Mouse (Mus musculus) forebrain, postnatal 0 days (tissue): ENCODE measurements around the gene Aanat. TPM values are rescaled to one million over a fixed set of nuclear protein-coding genes. Genes with fewer than 3 reads are reported as not detected.

Experiments
- ATAC-seq: fragments of 200-750 bp; cut with Nextera tagmentation; 2 replicates; pipeline ENCODE4 v1.8.0; 2017; ENCODE audit warnings: mild to moderate bottlenecking, moderate library complexity
- DNase-seq: peaks from one replicate; pipeline ENCODE4 v3.0.0-alpha.2; 2015
- H3K27ac ChIP-seq: fragments of 300-500 bp; sonication (generic); 2 replicates; pipeline ENCODE4 v1.5.1; 2014; ENCODE audit warnings: low read depth, mild to moderate bottlenecking, antibody characterized with exemption, low read length, moderate library complexity, mixed read lengths
- H3K27me3 ChIP-seq: fragments of 300-500 bp; sonication (generic); 2 replicates; pipeline ENCODE4 v1.6.1; 2014; ENCODE audit warnings: mild to moderate bottlenecking, low read length, mixed read lengths; ENCODE audit not compliant: insufficient read depth
- H3K36me3 ChIP-seq: fragments of 300-500 bp; sonication (generic); 2 replicates; pipeline ENCODE4 v1.6.1; 2014; ENCODE audit warnings: mild to moderate bottlenecking, moderate library complexity; ENCODE audit not compliant: insufficient read depth
- H3K4me1 ChIP-seq: fragments of 300-500 bp; sonication (generic); 2 replicates; pipeline ENCODE4 v1.6.1; 2014; ENCODE audit warnings: antibody characterized with exemption; ENCODE audit not compliant: insufficient read depth
- H3K4me2 ChIP-seq: fragments of 300-500 bp; sonication (generic); 2 replicates; pipeline ENCODE4 v1.6.1; 2014; ENCODE audit warnings: low read depth, mild to moderate bottlenecking, moderate library complexity
- H3K4me3 ChIP-seq: fragments of 300-500 bp; sonication (generic); 2 replicates; pipeline ENCODE4 v1.5.1; 2014; ENCODE audit warnings: low read depth, low read length, mixed read lengths
- H3K9ac ChIP-seq: fragments of 300-500 bp; sonication (generic); 2 replicates; pipeline ENCODE4 v1.6.1; 2014; ENCODE audit warnings: mild to moderate bottlenecking
- H3K9me3 ChIP-seq: fragments of 300-500 bp; sonication (generic); 2 replicates; pipeline ENCODE4 v1.6.1; 2016; ENCODE audit warnings: low read length
- CTCF ChIP-seq: sonication (generic); IDR thresholded peaks from 2 replicates; pipeline ENCODE4 v1.5.1; 2016; ENCODE audit warnings: antibody characterized with exemption, control low read depth, low read depth
- WGBS: fragments of 180-500 bp; shearing (Covaris S2); extraction: QIAGEN DNeasy Blood & Tissue Kit; methylation state at CpG from one replicate; pipeline ENCODE4 v1.1.7; 2014; 5-methylcytosine and 5-hydroxymethylcytosine counted together
- polyA plus RNA-seq: library from polyadenylated mRNA; unstranded; fragments of >200 nt; fragmentation: Nextera tagmentation; extraction: Ambion mirVana; gene quantifications from 2 replicates; pipeline ENCODE4 v1.2.1, GENCODE M21; 2015
- total RNA-seq: library from RNA; depleted of rRNA; stranded (reverse); fragments of >200 nt; gene quantifications from 2 replicates; pipeline ENCODE4 v1.2.3, GENCODE M21; 2014

The Aanat gene
- total and polyA plus RNA-seq, 2 experiments from 2014 or later, result 0.62 to 0.88 TPM

DNA sequence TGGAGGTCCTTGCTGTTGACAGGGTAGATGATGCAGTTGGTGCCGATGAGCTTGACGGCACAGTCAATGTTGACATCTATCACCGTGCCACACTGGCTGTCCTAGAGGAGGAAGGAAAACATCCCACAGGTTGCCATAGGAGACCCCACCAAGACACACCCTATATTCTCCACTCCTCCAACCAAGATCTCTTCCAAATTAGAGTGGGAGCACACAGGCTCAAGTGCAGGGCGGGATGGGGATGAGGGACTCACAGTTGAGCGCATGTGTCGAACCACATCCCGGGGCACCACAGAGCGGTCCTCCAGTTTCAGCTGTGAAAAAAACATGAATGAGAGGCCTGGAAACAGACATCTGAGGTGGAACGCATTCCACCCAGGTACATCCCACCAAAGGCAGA, 37.5 kb upstream of the Aanat start:
- no peak overlapping the region for H3K27ac ChIP-seq
- H3K4me3 ChIP-seq, result no peak overlapping the region
- H3K9ac ChIP-seq, result no peak overlapping the region
- no peaks in the 10 kb centered on the region for H3K27me3 ChIP-seq
- no peak for DNase-seq
- H3K4me2 ChIP-seq, result no peak overlapping the region
- ATAC-seq, result no peak
- peaks cover 48% of the 10 kb centered on the region for H3K36me3 ChIP-seq
- TF ChIP-seq CTCF, result no peak
- 93% methylated on average over 9 of the region's 9 CpGs for WGBS
- no peaks in the 10 kb centered on the region for H3K9me3 ChIP-seq
- no peaks in the 10 kb centered on the region for H3K4me1 ChIP-seq

DNA sequence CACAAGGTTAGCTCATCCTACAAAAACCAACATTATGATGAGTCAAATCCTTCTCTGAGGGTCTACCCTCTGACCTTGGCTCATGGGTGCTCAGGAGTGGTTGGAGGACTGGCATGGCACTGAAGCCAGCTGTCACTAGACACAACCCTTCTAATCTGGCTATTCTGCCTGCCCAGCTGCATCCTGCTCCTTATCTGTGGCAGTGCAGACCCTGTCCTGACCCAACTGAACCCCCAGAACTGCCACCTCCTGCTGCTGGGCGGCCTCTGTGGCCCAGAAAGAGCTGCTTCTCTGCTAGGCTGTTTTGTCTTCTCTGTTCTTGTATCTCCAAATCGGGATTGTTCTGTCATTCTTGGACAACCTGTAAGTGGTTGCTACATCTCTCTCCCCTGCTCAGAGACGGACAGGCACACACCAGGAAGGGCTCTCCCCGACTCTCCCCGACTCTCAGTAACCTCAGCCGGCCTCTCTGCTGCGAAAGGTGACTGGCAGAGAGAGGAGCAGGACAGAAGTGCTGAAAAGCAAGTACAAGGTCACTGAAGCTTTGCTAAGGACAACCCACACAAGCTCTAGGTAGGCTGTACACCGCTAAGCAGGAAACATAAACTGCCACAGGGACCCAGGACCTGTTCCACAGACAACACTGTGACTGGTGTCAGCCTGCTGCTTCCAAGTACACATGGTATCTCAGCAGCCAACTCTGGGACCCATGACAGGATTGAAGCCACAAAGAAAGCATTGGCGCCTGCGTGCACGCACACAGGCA, 36.8 kb upstream of the Aanat start:
- Histone ChIP-seq H3K4me2 (no peak overlapping the region), H3K27me3 (no peaks in the 10 kb centered on the region), H3K9ac (no peak overlapping the region), H3K9me3 (no peaks in the 10 kb centered on the region), H3K4me1 (no peaks in the 10 kb centered on the region), H3K27ac (no peak overlapping the region), H3K4me3 (no peak overlapping the region), H3K36me3 (peaks cover 41% of the 10 kb centered on the region)
- ATAC-seq (no peak), DNase-seq (no peak)
- WGBS, result 90% methylated on average over 11 of the region's 11 CpGs
- no peak for TF ChIP-seq CTCF

DNA sequence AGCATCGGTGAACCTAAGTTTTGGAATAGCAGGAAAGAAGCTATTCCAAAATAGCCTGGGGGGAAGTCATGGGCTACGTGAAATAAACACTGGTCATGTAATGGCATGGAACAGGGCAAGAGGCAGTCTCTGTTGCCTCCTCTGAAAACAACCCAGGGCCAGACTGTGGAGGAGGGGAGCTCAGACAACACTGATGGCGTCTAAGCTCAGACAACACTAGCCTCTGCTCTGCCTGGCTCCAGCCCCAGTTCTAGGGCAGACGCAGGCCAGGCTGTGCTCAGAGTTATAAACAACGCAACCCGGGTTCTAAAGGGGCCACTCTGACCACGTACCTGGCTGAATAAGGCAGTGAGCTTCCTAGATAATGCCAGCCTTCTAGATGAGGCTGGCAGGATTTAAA, 35.5 kb upstream of the Aanat start:
- Histone ChIP-seq H3K9ac (no peak overlapping the region), H3K4me3 (no peak overlapping the region), H3K27ac (no peak overlapping the region; the same call in 1 of the 2 replicates), H3K27me3 (no peaks in the 10 kb centered on the region), H3K4me2 (no peak overlapping the region), H3K36me3 (peaks cover 28% of the 10 kb centered on the region), H3K4me1 (peaks cover 8% of the 10 kb centered on the region), H3K9me3 (no peaks in the 10 kb centered on the region)
- no peak for DNase-seq
- ATAC-seq, result no peak
- 75% methylated on average over 7 of the region's 7 CpGs for WGBS
- TF ChIP-seq CTCF, result no peak

DNA sequence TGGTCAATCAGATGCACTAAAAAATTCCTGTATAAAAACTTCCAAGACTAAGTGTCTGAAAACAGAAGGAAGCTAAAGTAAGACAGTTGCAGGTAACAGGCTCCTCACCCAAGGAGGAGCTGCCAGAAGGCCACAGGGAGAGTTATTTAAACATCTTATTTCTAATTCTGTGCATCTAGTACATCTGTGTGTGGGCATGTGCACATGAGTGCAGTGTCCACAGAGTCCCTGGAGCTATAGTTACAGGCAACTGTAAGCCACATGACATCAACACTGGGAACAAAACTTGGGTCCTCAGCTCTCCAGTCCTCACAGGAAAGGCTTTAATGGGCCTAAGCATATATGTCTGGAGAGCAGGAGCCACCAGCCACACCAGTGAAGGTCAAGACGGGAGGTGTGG, 34.0 kb upstream of the Aanat start:
- TF ChIP-seq CTCF, result no peak
- Histone ChIP-seq H3K4me3 (no peak overlapping the region), H3K27me3 (no peaks in the 10 kb centered on the region), H3K4me2 (no peak overlapping the region), H3K27ac (no peak overlapping the region), H3K9me3 (no peaks in the 10 kb centered on the region), H3K36me3 (peaks cover 13% of the 10 kb centered on the region), H3K4me1 (peaks cover 11% of the 10 kb centered on the region), H3K9ac (no peak overlapping the region)
- DNase-seq (no peak), ATAC-seq (no peak)
- WGBS, result 97% methylated on average over 1 of the region's 1 CpGs

DNA sequence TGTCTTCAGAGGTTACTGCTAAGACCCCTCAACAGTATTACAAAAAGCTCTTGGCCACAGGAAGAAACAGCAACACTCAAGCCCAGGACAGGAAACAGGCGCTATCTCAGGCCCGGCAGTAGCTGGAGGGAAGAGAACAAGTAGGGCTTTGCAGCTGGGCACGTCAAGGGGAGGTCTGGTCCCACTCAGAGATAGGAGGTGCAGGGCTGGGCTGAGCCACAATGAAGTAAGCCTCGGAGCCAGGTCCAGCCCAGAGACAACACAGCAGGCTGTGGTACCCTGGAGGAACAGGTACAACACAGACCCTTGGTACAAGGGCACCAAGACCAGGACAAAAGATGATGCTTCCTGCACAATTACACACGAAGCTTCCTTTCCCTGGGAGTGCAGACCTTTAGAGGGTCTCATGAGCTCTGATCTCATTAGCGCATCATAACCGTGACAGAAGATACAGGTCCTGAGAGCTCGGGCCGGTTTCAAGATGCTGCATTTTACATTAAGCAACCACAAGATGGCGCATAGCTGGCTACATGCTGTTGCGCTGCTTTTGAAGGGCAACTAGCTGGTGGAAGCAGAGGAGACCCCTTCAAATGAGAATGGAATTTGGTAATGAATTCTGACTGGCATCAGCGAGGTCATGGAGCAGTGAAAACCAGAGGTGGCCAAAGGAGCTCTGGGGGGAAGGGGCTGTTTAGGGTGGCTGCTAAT, 31.9 kb upstream of the Aanat start:
- DNase-seq, result peak; percentile 77
- Histone ChIP-seq H3K4me1 (peaks cover 11% of the 10 kb centered on the region), H3K4me2 (no peak overlapping the region), H3K36me3 (no peaks in the 10 kb centered on the region), H3K9ac (no peak overlapping the region), H3K27ac (no peak overlapping the region), H3K9me3 (no peaks in the 10 kb centered on the region), H3K27me3 (no peaks in the 10 kb centered on the region), H3K4me3 (no peak overlapping the region)
- peak; percentile 50; the same call in 1 of the 2 replicates for ATAC-seq
- WGBS, result 46% methylated on average over 12 of the region's 12 CpGs
- TF ChIP-seq CTCF, result peak; percentile 87

DNA sequence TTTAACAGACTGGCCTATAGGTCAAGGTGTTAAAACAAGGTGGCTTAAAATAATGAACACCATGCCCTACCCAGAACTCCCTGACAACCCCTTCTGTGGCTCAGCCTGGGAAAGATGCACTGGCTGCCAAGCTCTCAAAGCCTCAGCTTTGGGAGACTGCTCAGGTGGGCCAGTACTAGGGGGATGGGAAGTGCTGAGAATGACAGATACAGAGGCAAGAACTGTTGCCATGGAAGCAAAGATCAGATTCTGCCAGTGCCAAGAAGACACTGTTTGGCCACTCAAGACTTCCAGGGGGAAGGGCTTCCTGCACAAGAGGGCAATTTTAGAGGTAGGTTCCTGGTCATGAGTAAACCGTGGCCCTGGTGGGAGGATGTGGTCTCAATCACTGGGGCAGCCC, 30.7 kb upstream of the Aanat start:
- ATAC-seq (peak; percentile 51; the same call in 1 of the 2 replicates), DNase-seq (no peak)
- H3K27ac ChIP-seq, result no peak overlapping the region
- 73% methylated on average over 1 of the region's 1 CpGs for WGBS
- H3K4me3 ChIP-seq, result no peak overlapping the region
- H3K9ac ChIP-seq, result no peak overlapping the region
- no peaks in the 10 kb centered on the region for H3K27me3 ChIP-seq
- no peak for TF ChIP-seq CTCF
- peaks cover 11% of the 10 kb centered on the region for H3K4me1 ChIP-seq
- no peaks in the 10 kb centered on the region for H3K36me3 ChIP-seq
- H3K9me3 ChIP-seq, result no peaks in the 10 kb centered on the region
- no peak overlapping the region for H3K4me2 ChIP-seq

DNA sequence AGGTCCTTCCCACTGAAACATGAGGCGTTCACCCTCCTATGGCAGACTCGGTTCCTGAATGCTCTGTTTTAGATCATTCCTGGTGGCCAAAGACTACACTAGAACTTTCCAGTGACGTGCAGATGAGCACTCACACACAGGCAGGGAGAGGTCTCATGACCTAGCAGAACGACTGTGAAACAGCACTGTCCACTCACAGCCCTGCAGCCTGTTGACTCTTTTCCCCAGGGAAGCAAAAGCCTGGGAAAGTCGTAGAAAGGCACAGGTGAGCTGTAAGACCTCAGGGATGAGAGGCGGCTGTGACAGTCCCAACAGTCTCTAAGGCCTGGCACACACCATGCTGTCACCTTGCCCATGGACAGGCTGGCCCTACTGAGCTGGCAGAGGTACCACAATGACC, 29.9 kb upstream of the Aanat start:
- TF ChIP-seq CTCF, result no peak
- DNase-seq (no peak), ATAC-seq (no peak)
- Histone ChIP-seq H3K4me3 (no peak overlapping the region), H3K27me3 (no peaks in the 10 kb centered on the region), H3K9ac (no peak overlapping the region), H3K27ac (0 out of 2 replicates have a peak overlapping the region, but pooled peaks have one; percentile 35), H3K4me1 (peaks cover 11% of the 10 kb centered on the region), H3K36me3 (no peaks in the 10 kb centered on the region), H3K9me3 (no peaks in the 10 kb centered on the region), H3K4me2 (no peak overlapping the region)
- 68% methylated on average over 6 of the region's 6 CpGs for WGBS
